Mouse (Mus musculus) lung, embryonic 16.5 days (tissue): ENCODE data around the gene Grik4. TPM values are rescaled to one million over a fixed set of nuclear protein-coding genes. Genes with fewer than 3 reads are reported as not detected.

Experiments
- ATAC-seq: fragments of 200-750 bp; cut with Nextera tagmentation; 2 replicates; pipeline ENCODE4 v1.8.0; 2017; ENCODE audit warnings: low read depth, mild to moderate bottlenecking, moderate library complexity
- H3K27ac ChIP-seq: fragments of 300-500 bp; sonication (generic); 2 replicates; pipeline ENCODE4 v1.5.1; 2014; ENCODE audit warnings: mild to moderate bottlenecking, control low read depth, low read length
- H3K27me3 ChIP-seq: fragments of 300-500 bp; sonication (generic); 2 replicates; pipeline ENCODE4 v1.6.1; 2014; ENCODE audit warnings: low read depth, low read length, mixed read lengths; ENCODE audit not compliant: control insufficient read depth, insufficient read depth
- H3K36me3 ChIP-seq: fragments of 300-500 bp; sonication (generic); 2 replicates; pipeline ENCODE4 v1.6.1; 2014; ENCODE audit warnings: low read length; ENCODE audit not compliant: control insufficient read depth, insufficient read depth
- H3K4me1 ChIP-seq: fragments of 300-500 bp; sonication (generic); replicated peaks from 2 replicates; pipeline ENCODE4 v1.6.1; 2014; ENCODE audit warnings: low read length, mixed read lengths; ENCODE audit not compliant: control insufficient read depth, insufficient read depth
- H3K4me2 ChIP-seq: fragments of 300-500 bp; sonication (generic); 2 replicates; pipeline ENCODE4 v1.6.1; 2014; ENCODE audit warnings: low read depth, low read length, control low read depth
- H3K4me3 ChIP-seq: fragments of 300-500 bp; sonication (generic); 2 replicates; pipeline ENCODE4 v1.5.1; 2014; ENCODE audit warnings: mild to moderate bottlenecking, low read length, control low read depth
- H3K9ac ChIP-seq: fragments of 300-500 bp; sonication (generic); 2 replicates; pipeline ENCODE4 v1.6.1; 2014; ENCODE audit warnings: low read length, control low read depth
- H3K9me3 ChIP-seq: fragments of 300-500 bp; sonication (generic); 2 replicates; pipeline ENCODE4 v1.6.1; 2016; ENCODE audit warnings: low read length; ENCODE audit not compliant: control insufficient read depth
- WGBS: fragments of 180-500 bp; shearing (Covaris S2); extraction: QIAGEN DNeasy Blood & Tissue Kit; methylation state at CpG from one replicate; pipeline ENCODE4 v1.1.7; 2014; 5-methylcytosine and 5-hydroxymethylcytosine counted together
- polyA plus RNA-seq: library from polyadenylated mRNA; unstranded; fragments of >200 nt; fragmentation: Nextera tagmentation; extraction: Ambion mirVana; gene quantifications from 2 replicates; pipeline ENCODE4 v1.2.1, GENCODE M21; 2015

Gene Grik4
- polyA plus RNA-seq, 1 experiment from 2014 or later = 2.3 TPM

DNA sequence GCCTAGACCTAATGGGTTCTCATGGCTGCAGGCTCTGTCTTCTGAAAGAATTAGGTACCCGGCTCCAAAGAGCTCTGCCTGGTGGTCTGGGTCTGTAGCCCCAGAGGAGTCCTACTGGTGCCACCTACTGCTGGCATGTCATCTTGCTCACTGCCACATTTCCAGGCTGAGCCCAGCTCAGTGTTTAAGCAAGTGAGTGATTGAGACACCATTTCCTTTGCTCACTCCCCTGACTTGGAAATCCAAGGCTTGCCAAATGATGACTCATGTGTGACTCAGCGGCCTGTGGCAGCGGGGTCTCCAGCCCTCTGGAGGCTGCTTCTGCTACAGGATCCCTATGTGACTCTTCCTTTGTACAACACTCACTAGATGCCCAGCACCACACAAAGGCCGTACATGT lies 72.6 kb downstream of the Grik4 start:
- Histone ChIP-seq H3K27ac (no peak overlapping the region), H3K4me2 (no peak overlapping the region), H3K4me1 (peaks cover 5% of the 10 kb centered on the region; the same call in 1 of the 2 replicates), H3K9ac (no peak overlapping the region), H3K27me3 (no peaks in the 10 kb centered on the region), H3K4me3 (no peak overlapping the region), H3K36me3 (no peaks in the 10 kb centered on the region), H3K9me3 (no peaks in the 10 kb centered on the region)
- ATAC-seq = peak; percentile 47; the same call in 1 of the 2 replicates
- 72% methylated on average over 4 of the region's 4 CpGs for WGBS

DNA sequence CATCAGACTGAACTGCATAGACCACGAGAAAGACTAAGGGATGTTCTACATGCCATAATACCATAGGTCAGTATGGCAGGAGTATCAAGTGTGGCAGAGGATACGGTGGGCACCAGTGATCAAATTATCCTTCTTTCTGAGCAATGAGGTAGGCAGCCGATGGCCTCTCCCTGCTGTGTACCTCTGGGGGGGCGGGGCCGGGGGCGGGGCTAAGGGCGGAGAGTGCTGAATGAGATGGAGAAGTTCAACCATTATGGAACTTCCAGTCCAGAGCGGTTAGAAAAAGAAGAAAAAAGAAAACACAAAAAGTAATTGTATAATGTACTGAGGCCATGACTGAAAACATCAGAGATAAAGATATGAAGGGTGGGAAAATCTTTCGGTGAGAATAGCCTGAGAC lies 74.0 kb downstream of the Grik4 start:
- H3K36me3 ChIP-seq = no peaks in the 10 kb centered on the region
- no peak for ATAC-seq
- no peak overlapping the region for H3K9ac ChIP-seq
- H3K27ac ChIP-seq = no peak overlapping the region
- no peak overlapping the region for H3K4me2 ChIP-seq
- no peaks in the 10 kb centered on the region for H3K27me3 ChIP-seq
- peaks cover 18% of the 10 kb centered on the region for H3K4me1 ChIP-seq
- no peaks in the 10 kb centered on the region for H3K9me3 ChIP-seq
- WGBS = 44% methylated on average over 9 of the region's 9 CpGs
- H3K4me3 ChIP-seq = no peak overlapping the region

DNA sequence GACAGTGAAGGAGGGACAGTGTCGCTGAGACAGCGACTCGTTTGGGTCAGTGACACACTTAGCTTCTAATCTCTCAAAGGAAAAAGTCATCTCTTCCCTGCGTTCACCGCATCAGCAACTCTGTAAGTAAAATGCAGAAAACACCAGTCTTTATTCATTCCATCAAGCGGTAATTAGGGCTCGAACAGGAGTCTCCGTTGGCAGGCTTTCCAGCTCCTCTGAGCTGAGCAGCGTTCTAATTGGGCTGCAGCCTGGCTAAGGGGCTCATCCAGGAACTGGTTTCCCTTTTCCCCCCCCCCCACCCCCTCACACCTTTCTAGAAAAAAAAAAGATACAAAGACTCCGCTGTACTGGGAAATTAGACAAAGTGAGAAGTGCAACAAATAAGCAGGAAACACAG lies 75.8 kb downstream of the Grik4 start:
- 59% methylated on average over 10 of the region's 10 CpGs for WGBS
- Histone ChIP-seq H3K4me1 (peaks cover 28% of the 10 kb centered on the region), H3K9me3 (no peaks in the 10 kb centered on the region), H3K9ac (no peak overlapping the region), H3K4me3 (no peak overlapping the region), H3K27me3 (no peaks in the 10 kb centered on the region), H3K4me2 (no peak overlapping the region), H3K36me3 (no peaks in the 10 kb centered on the region), H3K27ac (no peak overlapping the region)
- no peak for ATAC-seq

DNA sequence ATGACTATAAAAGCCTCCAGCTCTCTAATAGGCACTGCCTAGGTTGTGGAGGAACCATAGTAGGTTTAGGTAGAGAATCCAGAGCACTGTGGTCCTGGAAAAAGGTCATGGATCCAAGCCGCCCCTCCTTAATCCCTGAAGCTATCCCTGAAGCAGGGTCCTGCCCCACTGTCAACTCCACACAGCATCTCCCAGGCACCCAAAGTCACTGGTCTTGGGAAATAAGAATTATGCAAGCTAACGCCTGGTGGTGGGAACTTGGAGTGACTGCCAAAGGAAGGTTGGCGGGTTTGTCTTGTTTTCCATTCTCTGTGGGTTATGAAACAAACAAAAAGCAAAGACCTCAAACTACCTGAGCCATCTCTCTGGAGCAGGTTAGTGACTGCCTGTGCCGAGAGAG lies 77.6 kb downstream of the Grik4 start:
- Histone ChIP-seq H3K36me3 (no peaks in the 10 kb centered on the region), H3K27ac (peak overlapping the region; percentile 60; the same call in 1 of the 2 replicates), H3K9me3 (no peaks in the 10 kb centered on the region), H3K4me1 (peaks cover 34% of the 10 kb centered on the region), H3K4me3 (no peak overlapping the region), H3K9ac (no peak overlapping the region), H3K4me2 (no peak overlapping the region), H3K27me3 (no peaks in the 10 kb centered on the region)
- 77% methylated on average over 4 of the region's 4 CpGs for WGBS
- ATAC-seq = no peak

DNA sequence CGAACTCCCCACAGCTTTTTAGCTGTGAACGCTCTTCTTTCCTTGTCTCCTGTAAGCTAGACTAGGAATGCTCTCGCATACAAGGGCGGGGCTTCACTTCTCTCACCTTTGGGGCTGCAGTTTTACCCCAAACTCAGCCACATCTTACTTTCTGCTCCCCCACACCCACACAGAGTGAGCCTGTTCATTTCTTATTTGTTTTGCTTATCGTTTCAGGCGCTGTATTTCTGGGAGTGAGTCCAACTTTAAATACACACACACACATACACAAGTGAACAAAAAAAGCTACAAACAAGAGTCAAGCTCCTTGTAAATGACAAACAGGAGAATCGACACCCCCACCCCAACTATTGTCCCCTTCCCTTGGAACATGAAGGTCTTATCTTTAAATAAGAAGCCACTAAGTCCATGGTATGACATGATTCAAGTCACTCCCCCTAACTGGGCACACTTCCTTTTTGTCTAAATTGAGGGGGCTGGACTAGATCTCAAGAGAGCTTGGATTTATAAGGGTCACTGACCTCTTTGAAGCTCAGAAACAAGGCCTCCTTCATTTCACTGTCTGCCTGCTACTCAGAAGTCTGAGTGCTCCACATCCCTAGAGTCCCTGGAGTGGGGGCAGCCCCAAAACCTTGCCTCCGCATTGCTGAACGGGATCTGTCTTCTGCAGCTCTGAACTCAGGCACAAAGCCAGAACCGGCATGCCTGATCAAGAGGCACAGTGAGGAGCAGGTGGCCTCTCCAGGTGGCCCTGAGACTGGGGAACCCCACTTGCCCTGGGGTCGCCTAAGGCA lies 79.1 kb downstream of the Grik4 start:
- 20% methylated on average over 11 of the region's 11 CpGs for WGBS
- no peaks in the 10 kb centered on the region for H3K9me3 ChIP-seq
- H3K4me2 ChIP-seq = no peak overlapping the region
- peak; percentile 77 for ATAC-seq
- peak overlapping the region; percentile 60 for H3K27ac ChIP-seq
- peaks cover 47% of the 10 kb centered on the region for H3K4me1 ChIP-seq
- H3K4me3 ChIP-seq = no peak overlapping the region
- no peak overlapping the region for H3K9ac ChIP-seq
- no peaks in the 10 kb centered on the region for H3K36me3 ChIP-seq
- no peaks in the 10 kb centered on the region for H3K27me3 ChIP-seq

DNA sequence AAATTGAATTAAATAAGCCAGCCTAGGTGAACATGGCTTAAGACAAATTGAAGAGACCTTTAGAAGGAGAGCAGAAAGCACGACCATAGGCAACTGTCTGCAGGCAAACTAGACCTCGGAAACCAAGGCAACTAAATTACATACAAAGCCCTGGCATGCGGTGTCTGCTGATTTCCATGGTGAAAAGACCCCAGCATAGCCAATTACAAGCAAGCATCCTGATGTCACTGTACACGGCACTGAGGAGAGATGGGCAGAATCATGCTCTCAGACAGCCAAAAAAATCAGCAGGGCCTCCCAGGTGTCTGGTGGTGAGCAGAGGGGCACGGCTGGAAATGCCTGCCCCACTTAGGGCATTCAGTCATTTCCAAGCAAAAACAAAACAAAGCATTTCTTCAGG lies 80.9 kb downstream of the Grik4 start:
- H3K36me3 ChIP-seq = no peaks in the 10 kb centered on the region
- no peaks in the 10 kb centered on the region for H3K9me3 ChIP-seq
- no peak for ATAC-seq
- no peak overlapping the region for H3K9ac ChIP-seq
- H3K4me3 ChIP-seq = no peak overlapping the region
- H3K27ac ChIP-seq = no peak overlapping the region
- no peak overlapping the region for H3K4me2 ChIP-seq
- no peaks in the 10 kb centered on the region for H3K27me3 ChIP-seq
- 76% methylated on average over 5 of the region's 5 CpGs for WGBS
- H3K4me1 ChIP-seq = peaks cover 50% of the 10 kb centered on the region

DNA sequence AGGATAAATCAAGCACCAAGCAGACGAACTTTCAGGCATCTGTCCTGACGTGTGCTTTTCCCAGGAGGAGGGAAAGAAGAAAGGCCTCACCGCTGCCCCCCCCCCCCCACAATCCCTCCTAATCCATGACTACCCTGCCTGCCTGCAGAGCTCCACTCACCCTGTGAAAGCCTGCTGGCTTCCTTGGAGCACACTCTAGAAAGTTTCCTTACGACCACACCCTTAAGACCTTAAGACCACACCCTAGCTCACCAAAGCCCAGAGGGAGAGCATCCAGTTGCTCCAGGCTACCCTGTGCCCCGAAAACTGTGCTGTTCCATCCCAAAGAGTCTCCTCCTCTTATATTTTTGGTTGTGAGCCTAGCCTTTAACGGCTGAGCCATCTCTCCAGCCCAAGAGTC lies 82.6 kb downstream of the Grik4 start:
- no peak overlapping the region for H3K27ac ChIP-seq
- H3K4me1 ChIP-seq = peaks cover 50% of the 10 kb centered on the region
- 69% methylated on average over 6 of the region's 6 CpGs for WGBS
- ATAC-seq = no peak
- H3K36me3 ChIP-seq = no peaks in the 10 kb centered on the region
- H3K4me3 ChIP-seq = no peak overlapping the region
- H3K27me3 ChIP-seq = no peaks in the 10 kb centered on the region
- H3K9ac ChIP-seq = no peak overlapping the region
- H3K4me2 ChIP-seq = no peak overlapping the region
- H3K9me3 ChIP-seq = no peaks in the 10 kb centered on the region

DNA sequence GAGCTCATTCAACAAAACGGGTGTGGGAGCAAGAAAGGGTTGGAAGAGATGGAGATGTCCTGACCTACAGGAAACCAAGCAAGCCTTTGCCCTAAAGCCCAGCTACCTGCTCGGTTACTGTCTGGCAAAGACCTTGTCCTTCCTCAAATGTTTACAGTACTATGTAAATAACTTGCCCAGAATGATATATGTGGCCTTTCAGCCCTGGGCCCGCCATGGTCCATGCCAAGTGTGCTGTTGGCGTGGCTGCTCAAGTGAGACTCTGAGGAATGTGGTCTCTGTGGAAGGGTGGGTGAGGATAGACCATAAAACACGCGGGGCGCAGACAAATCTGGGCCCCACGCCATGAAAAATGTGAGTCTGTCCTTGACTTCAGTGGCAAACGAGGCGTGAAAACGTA lies 83.1 kb downstream of the Grik4 start:
- Histone ChIP-seq H3K27ac (no peak overlapping the region), H3K4me2 (no peak overlapping the region), H3K27me3 (no peaks in the 10 kb centered on the region), H3K4me1 (peaks cover 47% of the 10 kb centered on the region), H3K36me3 (no peaks in the 10 kb centered on the region), H3K4me3 (no peak overlapping the region), H3K9ac (no peak overlapping the region), H3K9me3 (no peaks in the 10 kb centered on the region)
- no peak for ATAC-seq
- WGBS = 47% methylated on average over 11 of the region's 11 CpGs

DNA sequence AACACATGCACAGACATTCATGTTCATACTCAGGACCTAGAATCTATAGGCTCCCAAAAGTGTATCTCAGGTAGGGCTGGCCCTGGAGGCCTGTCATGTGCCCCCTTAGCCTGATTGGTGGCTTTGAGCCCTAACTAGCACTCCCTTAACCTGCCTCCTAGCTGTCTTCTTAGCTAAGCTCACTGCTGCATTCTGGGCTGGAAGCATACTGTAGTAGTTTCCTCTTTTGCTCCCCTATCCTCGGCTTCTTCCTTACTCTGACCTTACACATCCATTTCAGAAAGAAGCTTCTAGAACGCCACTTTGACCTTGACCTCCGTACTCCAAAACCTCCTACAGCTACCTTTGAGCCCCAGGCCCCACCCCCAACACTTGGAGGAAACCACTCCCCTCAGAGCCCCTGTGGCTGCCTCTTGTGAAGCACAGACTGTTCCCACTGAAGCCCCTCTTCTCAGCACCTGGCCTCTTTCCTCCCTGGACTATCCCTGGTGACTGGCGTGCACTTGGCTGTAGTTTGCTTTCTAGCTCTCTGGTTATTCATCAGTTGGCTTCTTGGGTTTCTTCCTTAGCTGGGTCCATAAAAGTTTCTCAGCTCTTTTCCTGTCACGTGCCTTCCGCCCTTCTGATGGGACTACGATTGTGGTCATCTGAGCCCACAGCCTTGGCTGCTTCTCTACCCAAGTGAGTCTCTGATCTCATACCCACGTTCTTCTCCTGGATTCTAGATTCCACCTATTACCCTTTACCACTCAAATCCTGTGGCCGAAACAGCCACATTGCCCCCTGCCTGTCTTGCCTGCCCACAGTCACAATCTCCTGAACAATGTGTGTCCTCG lies 84.1 kb downstream of the Grik4 start:
- peaks cover 37% of the 10 kb centered on the region for H3K4me1 ChIP-seq
- no peak overlapping the region for H3K27ac ChIP-seq
- H3K4me3 ChIP-seq = no peak overlapping the region
- no peaks in the 10 kb centered on the region for H3K9me3 ChIP-seq
- H3K4me2 ChIP-seq = no peak overlapping the region
- no peak overlapping the region for H3K9ac ChIP-seq
- 60% methylated on average over 10 of the region's 10 CpGs for WGBS
- no peaks in the 10 kb centered on the region for H3K27me3 ChIP-seq
- ATAC-seq = no peak
- H3K36me3 ChIP-seq = no peaks in the 10 kb centered on the region
